Mouse (Mus musculus): ENCODE results near the gene Gm4175. TPM values are rescaled to one million over a fixed set of nuclear protein-coding genes. Genes with fewer than 3 reads are reported as not detected.
"Not testable (repeated sequence)": the region's sequence is repeated elsewhere in the genome, so short reads cannot be mapped to it uniquely, and the experiment has no call there.

Gene Gm4175
- not detected for total RNA-seq (2021)
- long read RNA-seq, experiment 1 = 0 reads
- long read RNA-seq, experiment 2 = 0 reads

GRCm38 (mm10) chr7:21761375-21761774 lies at the start of gene Gm4175:
Gm4175 (minus strand) TSS chr7:21761475.
- DNase-seq (ENCODE audit: low spot score in 2 of 2) = not testable (repeated sequence)

- not testable (repeated sequence) for DNase-seq (ENCODE audit: low spot score in 2 of 2)
These were observed 35.4 kb upstream of the Gm4175 start, which contains the start of gene Gm4177 for GRCm38 (mm10) chr7:21796628-21797027. Gm4177 (minus strand) TSS chr7:21796728.

Other genes starting within 250 kb of the Gm4175 start
- not detected for gene Vmn1r130, start 249.7 kb downstream of the Gm4175 start, total RNA-seq (2021)
- not detected for gene Vmn1r131, start 215.4 kb downstream of the Gm4175 start, total RNA-seq (2021)
- not detected for gene Vmn1r132, start 147.4 kb downstream of the Gm4175 start, total RNA-seq (2021)
- gene Gm4177, start 35.3 kb upstream of the Gm4175 start, total RNA-seq (2021) = not detected
- not detected for gene Vmn1r135, start 70.9 kb upstream of the Gm4175 start, total RNA-seq (2021)
- gene Gm5725, start 82.8 kb upstream of the Gm4175 start, total RNA-seq (2021) = not detected
- not detected for gene Gm5891, start 159.8 kb upstream of the Gm4175 start, total RNA-seq (2021)
- not detected for gene Vmn1r137, start 233.1 kb upstream of the Gm4175 start, total RNA-seq (2021)

Data from gastrocnemius, postnatal 4 days (tissue).